Mouse (Mus musculus): ENCODE data around the gene Sh3glb2.
A peak's percentile ranks its signal among the peaks of the same experiment; 100 is the strongest.

The Sh3glb2 gene

DNA sequence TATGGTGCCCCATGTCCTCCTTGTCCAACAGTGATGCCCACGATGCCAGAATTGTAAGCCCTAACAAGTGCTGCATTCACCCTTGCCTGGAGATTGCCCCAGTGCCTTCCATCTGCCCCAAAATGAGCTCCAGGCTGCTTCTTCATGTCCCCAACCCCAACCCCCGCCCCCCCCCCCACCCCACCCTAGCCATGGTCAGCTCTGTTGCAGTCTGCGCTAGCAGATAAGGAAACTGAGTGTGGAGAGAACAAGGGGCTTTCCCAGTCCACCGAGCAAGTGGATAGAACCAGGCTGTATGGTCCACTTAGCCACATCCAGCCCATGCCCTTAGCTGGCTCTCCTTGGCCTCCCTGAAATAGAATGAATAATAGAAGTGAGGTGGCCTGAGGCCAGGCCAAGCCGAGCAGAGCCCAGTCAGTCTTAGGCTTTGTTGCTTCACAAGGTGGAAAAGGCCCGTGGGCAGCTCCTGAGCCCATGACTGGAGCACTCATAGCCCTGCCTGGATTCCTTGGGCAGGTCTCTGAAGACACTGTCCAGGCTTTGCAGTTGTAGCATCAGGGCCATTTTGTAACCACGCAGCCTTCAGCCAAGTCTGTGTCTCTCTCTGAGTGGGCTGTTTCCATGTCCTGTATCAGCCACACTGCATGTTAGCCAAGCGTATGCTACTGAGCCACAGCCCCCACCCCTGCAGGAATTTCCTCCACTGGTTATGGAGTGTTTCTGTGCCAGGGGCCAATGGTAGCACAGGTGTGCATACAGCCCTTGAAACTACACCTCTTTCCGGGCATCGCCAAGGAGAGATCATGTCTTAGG lies 21.6 kb upstream of the Sh3glb2 start:
- DNase-seq (ENCODE audit: low spot score in 2 of 2), result no peak

DNA sequence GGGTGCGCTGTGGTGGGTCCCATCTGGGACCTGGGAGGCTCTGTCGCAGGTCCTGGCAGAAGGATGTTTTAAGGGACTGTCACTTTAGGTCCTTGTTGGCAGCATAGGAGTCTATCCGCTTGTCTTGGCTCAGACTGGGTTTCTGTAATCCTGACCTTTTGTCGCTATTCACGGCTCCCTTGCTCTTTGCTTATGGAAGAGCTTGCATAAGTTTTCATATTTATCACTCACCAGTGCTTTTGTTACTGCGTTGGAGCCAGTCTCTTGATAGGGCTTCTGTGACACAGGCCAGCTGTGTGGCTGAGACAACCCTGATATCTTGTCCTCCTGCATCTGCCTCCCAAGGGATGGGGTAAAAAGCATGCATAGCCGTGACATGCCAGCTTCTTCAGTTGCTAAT lies 20.2 kb upstream of the Sh3glb2 start:
- DNase-seq (ENCODE audit: low spot score in 2 of 2), result no peak

DNA sequence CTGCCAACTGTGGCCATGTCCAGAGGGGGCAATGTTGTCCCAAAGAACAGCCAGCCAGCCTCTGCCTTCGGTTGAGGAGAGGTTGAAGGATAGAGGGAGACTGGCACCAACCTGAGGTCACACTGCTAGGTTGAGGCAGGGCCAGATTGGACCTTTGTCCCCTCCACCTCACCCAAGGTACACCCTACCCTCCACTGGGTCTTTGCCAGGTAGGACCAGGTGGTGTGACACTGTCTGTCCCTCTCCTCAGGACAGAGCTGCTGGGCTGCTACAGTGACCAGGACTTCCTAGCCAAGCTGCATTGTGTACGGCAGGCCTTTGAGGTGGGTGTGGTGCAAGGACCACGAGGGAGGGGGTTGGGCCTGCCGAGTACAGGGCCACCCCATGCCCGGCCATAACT lies 18.6 kb upstream of the Sh3glb2 start:
- no peak for DNase-seq (ENCODE audit: low spot score in 2 of 2)

DNA sequence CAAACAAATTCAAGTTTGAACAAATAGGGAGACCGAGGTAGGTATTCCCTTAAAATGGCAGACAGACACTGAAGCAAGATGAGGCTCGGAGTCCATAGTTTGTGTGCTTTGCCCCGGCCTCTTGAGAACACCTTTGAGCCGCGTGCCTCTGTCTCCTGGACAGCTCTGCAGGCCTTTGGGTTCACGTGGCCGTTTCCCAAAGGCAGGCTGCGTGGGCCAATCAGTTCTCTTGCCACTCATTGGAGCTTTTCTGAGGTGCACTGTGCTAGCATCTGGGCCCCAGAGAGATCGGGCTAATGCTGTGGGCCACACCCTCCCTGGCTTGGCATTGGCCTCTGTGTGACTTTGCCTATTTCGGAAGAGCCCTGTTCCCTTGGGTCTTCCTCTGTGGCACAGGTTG lies 16.8 kb upstream of the Sh3glb2 start:
- DNase-seq (ENCODE audit: low spot score in 2 of 2), result no peak

DNA sequence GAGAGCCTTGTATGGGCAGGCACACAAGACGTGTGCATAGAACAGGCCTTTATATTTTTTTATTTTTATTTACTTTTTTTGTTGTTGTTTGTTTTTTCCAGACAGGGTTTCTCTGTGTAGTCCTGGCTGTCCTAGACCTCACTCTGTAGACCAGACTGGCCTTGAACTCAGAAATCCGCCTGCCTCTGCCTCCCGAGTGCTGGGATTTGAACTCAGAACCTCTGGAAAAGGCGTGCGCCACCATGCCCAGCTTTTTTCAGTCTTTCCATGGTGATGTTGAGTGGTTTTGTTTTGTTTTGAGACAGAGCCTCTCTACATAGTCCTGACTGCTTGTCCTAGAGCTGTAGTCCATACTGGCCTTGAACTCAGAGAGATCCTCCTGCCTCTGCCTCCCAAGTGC lies 13.6 kb upstream of the Sh3glb2 start:
- DNase-seq (ENCODE audit: low spot score in 2 of 2), result no peak

DNA sequence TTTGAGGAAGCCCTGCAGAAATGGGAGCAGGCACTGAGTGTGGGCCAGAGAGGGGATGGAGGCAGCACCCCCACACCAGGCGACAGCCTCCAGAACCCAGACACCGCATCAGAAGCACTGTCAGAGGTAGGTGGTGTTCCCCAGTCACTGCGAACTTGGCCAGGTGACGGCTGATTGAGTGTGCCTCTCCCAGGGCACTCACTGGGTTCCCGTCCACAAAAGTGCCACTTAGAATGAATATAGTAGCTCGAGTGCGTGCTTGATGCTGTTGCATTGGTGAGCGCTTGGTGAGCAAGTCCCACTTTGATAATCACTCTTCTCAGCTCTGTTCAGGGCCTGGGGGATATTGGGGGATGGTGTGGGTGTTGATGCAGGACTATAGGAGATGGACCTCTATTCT lies 12.4 kb upstream of the Sh3glb2 start:
- no peak for DNase-seq (ENCODE audit: low spot score in 2 of 2)

DNA sequence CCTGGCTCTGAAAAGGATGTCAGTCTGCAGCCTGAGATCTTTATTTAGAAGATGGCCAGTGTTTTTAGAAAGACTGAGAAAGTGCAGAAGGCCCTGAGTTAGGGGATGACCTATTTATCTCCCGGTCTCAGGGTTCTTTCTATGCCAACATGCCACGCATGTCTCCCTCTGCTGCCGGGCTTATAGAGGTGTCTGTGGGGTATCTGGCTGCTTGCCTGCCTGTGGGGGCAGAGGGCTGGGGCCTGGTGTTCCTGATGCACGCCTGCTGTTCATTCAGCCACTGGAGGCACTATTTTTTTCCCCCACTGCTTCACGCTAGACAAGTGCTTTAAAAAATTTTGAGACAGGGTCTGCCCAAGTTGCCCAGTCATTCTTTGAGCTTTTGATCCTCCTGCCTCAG lies 7.1 kb upstream of the Sh3glb2 start:
- no peak for DNase-seq (ENCODE audit: low spot score in 2 of 2)

DNA sequence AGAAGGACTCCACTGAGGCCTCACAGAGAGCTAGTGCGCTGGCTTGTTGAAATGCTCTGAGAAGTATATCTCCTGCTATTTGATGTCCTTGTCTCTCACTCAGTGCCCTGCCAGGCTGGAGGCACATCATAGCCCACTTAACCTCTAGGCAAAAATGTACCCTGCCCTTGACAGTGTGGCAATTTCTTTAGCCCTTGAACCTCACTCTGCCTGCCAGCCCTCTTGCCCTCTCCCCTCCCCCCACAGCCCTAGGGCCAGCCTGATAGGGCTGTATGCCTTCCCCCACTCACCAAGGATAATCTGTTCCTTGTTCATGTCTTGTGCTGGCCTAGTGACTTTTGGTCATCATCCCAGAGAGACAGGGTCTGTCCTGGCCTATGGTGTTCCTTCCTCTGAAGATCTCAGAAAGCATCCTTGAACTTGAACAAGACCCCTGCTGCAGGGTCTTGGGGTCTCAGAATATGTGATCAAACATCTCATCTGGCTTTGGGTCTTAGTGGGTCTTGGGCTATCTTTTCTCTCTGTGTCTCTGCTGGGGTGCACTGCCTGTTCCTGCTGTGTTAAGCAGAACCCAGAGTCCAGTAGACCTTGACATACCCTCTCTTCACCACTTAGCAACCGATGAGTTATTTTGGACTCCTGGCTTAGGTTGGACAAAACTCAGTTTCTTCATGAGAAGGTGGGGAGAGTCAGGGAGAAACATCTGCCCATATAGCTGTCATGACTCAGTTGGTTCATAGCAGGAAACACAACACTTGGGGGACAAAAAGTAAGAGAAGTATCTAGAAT lies 6.3 kb upstream of the Sh3glb2 start:
- no peak for DNase-seq (ENCODE audit: low spot score in 2 of 2)

DNA sequence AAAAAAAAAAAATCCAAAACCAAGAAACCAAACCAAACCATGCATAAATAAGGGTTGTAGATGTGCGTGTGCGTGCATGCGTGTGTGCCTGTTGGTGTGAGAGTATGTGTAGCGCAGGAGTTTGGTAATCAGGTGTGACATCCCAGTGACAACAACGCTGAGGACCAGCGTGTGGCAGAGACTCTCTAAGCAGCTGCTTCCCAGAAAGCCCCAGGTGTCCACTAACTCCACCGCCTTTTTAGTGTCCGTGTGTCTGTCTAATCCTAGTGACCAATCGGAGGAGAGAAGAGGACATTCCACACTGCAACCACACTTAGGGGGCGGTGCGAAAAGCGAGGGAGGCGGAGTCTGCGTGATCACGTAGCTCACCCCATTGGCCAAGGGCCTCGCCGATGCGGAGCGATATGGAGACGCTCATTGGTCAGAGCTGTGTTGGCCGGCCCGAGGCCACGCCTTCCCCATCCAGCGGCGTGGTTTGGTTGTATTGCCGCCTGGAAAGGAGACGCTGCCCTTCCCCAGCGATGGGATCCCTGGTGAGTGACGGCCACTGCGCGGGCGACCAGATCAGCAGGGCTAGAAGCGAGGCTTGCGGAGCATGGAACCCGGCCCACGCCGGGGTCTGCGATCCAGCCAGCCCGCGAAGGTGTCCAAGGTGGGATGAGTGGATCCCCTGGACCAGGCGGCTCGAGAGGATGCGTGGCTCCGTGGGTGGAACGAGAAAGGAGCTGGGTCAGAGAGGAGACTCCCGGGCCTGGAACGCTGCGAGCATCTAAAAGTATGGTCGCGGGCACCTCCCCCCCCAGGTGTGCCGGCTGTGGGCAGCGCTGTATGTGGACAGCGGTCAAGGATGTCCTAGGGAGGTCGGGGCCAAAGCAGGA lies 4.9 kb upstream of the Sh3glb2 start, which contains the start of gene Miga2:
Gene Miga2 (plus strand): TSS at position 461 of the 878 bp plus-strand sequence.
- peak; percentile 96 to 99 for DNase-seq (ENCODE audit: low spot score in 2 of 2)

DNA sequence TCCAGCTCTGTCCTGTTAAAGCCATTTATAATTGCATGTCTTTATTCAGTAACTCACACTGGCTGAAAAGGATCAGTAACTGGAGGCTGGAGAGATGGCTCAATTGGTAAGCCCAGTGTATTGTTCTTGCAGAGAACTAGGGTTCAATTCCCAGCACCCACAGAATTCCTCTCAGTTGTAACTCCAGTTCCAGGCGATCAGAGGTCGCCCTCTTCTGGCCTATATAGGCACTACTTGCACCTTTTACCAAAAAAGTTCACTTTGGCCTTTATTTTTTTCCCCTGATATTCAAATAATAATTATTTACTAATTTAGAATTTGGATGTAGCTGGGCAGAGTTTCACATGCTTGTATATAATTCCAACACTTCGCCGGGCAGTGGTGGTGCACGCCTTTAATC lies 3.7 kb upstream of the Sh3glb2 start:
- DNase-seq (ENCODE audit: low spot score in 2 of 2), result no peak

DNA sequence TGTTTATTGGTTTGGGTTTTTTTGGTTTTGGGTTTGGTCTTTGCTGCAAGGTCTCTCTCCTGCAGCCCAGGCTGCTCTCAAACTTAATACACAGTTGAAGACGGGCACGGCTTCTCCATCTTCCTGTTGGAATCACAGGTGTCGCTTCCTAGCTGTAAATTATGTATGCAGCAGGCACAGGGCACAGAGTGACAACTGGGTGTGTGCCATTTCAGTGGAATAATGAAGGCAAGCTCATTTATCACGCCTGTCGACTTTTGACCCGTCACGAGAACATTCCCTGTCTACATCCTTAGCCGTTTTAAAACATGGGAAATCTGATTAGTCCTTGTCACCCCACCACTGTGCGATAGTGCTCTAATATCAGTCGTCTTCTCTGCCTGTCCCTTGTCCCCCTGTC lies 1.5 kb upstream of the Sh3glb2 start:
- DNase-seq (ENCODE audit: low spot score in 2 of 2), result no peak

DNA sequence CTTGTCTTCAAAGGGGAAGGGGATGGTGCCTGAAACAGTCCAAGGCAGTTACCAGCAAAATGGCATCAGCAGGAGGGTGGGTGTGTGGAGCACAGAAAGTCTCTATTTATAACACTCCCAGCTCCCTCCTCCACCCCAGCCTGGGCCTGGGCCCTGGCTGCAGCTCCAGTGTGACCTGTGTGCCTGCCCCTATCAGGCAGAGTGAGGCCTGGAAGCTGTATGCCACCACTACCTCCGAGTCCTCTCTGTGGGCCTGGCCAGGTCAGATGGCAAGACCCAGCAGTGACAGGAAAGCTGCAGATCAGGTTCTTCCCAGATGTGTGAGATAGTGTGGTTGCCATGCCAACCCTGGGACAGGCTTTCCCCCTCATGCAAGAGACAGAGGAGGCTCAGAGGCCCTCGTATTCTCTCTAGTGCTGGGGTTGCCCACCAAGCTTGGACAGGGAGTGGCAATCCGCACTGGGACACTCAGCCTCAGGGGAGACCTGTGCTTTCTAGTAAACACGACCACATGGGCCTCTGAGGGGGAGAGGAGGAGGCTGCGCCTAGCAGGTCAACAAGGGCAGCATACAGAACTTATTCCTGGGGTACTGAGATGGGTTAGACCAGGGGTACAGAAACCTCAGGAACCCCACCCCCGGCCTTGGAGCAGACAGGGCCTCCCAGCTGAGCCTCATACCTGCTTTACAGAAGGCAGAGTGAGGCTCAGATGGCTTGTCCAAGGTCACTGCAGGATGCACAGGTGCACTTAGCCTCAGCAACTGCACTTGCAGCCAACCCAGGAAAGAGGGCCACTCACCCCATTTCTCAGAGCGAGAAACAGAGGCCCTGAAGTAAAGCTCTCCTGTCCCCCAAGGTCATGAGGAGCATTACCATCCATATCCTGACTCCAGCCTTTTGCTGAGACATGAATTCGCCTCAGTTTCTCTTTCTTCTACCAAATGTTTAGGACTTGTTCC lies 1.3 kb downstream of the Sh3glb2 start:
- DNase-seq (ENCODE audit: low spot score in 2 of 2), result peak in 1 of 2 experiments; percentile 69

DNA sequence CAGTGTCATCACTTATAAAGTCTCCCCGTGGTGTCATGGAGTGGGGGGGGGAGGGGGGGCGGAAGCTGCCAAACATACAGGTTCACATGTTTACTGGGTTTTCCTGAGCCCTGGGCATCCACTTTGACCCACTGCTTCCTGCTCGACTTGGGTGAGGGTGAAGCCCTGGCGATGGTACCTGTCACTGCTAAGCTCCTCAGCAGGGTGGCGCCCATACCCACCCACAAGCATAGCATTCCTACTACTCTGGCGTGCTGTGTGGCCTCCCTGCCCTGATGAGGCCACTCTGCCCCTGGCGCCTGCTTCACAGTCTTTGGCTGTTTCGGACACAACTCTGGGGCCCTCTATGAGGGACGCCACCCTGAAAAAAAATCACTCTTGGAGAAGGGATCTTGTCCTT lies 2.2 kb downstream of the Sh3glb2 start:
- no peak for DNase-seq (ENCODE audit: low spot score in 2 of 2)

DNA sequence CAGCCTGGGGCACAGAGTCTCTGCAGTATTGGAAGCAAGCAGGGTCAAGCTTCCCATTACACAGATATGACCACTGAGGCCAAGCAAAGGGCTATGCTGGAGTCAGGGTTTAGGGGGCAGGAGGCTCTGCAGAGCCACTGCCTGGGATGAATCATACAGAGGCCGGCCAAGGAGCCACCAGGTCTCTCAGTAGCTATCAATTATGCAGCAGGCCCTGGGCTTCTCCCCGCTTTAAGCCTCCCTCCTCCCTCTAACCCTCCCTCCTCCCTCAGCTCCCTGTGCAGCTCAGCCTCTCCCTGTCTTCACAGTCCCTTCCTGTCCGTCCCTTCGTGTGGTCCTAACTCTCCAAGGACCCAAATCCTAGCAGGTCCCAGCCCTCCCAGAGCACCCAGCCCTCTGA lies 2.9 kb downstream of the Sh3glb2 start:
- DNase-seq (ENCODE audit: low spot score in 2 of 2), result no peak

DNA sequence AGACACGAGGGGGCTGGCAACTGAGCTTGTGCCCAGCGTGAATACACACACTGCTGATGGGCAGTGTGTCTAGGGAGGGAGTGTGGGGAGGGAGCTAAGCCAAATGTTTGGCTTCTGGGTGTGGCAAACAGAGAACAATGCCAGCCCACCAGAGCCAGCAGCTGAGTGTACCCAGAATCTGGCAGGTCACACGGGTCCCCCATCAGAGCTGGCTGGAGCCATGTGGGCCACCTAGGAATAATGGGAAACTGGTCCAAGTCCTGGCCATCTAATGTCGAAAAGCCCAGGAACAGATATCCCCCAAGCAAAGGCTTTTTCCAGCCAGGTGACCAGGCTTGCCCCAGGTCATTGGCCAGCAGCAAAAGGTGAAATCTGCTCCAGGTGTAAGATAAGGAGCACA lies 3.3 kb downstream of the Sh3glb2 start:
- no peak for DNase-seq (ENCODE audit: low spot score in 2 of 2)

DNA sequence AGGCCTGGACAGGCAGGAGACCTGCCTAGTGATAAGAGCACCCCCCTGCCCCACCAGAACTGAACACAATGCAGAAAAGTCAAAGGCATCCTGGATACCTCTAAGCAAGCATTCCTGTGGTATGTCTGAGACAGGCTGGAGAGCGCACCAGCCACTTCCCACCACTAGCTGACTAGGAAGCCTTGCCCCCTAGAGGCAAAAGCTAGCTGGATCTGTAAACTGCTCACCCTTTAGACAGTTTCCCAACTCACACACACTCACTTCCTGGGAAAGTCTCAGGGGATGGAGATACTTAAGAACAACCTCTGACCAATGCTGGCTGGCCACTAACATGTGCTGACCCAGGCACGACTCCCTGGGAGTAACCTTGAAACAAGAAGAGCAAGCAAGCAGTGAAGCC lies 8.0 kb downstream of the Sh3glb2 start:
- DNase-seq (ENCODE audit: low spot score in 2 of 2), result no peak

DNA sequence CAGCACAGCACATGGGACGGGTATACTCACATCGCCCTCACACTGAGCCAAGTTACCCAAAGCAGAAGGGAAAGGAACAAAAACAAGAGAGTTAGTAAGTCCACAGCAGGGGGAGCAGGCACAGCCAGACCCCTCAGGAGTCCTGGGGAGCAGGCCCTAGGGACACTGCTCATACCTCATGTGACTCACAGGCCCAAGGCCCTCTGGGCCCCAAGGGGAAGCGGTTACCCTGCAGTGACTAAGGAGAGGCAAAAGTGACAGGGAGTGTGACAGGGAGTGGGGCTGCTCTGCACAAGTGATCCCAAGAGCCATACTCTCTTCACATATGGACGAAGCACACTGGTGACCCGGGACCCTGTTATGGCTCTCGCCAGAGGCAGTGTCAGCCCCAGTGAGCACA lies 9.9 kb downstream of the Sh3glb2 start:
- no peak for DNase-seq (ENCODE audit: low spot score in 2 of 2)

DNA sequence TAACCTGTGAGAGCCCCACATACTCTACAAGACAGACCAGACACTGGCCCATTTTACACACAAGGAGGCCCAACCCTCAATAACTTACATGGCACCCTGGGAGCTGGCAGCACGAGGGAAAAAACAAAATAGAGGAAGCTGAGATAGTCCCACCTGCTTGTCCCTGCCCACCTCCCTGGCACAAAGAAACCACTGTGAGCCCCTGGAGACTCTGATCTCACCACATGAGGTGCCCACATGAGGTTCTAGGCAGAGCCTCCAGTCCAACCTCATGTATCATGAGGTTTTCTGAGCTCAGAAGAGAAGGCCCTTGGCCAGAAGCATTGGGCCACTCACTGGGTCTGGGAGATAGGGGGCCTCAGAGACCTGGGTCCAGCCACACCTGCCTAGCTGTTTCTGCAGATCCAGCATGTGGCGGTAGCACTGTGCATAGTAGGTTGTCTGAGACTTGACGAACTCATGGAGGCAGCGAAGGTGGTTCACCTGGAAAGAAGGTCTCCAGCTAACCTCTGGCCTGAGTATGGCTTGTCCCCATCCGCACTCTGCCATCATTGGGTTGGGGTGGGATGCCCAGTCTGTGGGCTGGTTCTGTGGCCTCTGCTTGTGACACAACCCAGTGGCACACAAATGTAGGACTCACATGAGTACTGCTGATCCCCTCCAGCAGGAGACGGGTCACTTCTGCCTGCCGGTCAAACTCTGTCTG lies 13.0 kb downstream of the Sh3glb2 start:
- DNase-seq (ENCODE audit: low spot score in 2 of 2), result no peak

DNA sequence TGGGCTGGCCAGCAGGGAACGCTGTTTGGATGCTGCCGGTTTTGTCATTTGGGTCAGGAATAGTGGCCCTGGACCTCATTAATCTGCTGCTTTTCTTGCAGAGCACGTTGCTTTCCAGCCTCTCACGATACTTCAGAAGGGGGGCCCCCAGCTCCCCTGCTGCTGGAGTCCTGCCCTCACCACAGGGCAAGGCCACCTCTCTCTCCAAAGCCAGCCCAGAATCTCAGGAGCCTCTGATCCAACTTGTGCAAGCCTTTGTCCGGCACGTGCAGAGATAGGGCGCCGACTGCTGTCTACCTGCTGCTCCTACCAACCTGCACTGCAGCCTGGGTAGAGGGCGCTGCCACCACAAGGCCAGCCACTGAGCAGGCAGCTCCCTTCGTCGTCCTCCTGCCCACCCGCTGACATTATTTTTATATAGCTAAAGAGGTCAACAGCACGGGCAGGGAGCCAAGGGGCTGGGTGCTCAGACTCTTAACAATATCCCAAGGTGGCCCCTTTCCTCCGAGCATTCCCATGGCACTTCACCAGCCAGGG lies 15.5 kb downstream of the Sh3glb2 start:
- DNase-seq (ENCODE audit: low spot score in 2 of 2), result no peak

DNA sequence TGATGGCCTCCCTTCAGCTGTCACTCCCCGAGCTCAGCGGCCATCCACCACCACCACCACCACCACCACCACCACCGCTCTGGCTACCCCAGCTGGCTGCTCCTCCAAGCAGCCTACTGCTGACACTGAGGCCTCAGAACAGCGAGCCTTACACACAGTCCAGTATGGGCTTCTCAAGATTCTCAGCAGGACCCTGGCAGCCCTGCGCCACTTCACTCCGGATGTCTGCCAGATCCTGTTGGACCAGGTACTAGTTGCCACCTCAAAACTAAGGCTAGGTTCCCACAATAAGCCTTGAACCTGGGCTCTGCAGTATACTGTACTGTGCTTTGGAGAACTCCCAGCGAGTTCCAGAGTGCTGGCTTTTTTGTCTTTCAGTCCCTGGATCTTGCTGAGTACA lies 16.6 kb downstream of the Sh3glb2 start:
- DNase-seq (ENCODE audit: low spot score in 2 of 2), result no peak
